Mouse (Mus musculus) cortical plate, adult 2 months (tissue): ENCODE results near the gene Grhl3.

Experiments
- CTCF ChIP-seq: fragments of 200-500 bp; IDR thresholded peaks from 2 replicates; pipeline ENCODE4 v1.5.1; 2011; ENCODE audit warnings: mild to moderate bottlenecking, control low read depth, low read length; ENCODE audit not compliant: insufficient read depth; ENCODE audit errors: extremely low read depth
- POLR2A ChIP-seq: fragments of 200-500 bp; IDR thresholded peaks from 2 replicates; pipeline ENCODE4 v1.6.1; 2011; ENCODE audit warnings: mild to moderate bottlenecking, low read length, control low read depth; ENCODE audit not compliant: insufficient read depth; ENCODE audit errors: extremely low read depth

DNA sequence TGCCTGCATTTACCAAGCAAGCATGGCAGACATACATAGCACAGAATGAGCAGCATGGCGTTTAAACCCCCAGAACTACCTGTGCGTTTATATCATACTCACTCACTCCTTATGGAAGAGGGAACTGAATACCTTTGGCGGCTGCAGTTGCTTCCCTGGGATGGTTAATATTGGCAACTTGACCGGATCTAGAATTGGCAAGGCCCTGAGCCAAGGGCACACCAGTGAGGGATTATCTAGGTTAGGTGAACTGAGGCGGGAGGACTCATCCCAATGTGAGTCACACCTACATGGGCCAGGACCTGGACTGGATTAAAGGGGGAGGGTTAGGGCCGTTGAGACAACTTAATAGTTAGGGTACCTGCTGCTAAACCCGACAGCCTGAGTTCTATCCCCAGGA lies 32.8 kb upstream of the Grhl3 start:
- no peak for TF ChIP-seq CTCF
- TF ChIP-seq POLR2A: no peak
